Mouse (Mus musculus): ENCODE data around the gene Rpl3. TPM values are rescaled to one million over a fixed set of nuclear protein-coding genes. Genes with fewer than 3 reads are reported as not detected.
A peak's percentile ranks its signal among the peaks of the same experiment; 100 is the strongest.

Gene Rpl3
- total RNA-seq, 2 experiments from 2014 or later, result 558 to 583 TPM

- DNase-seq (ENCODE audit: low spot score in 2 of 2), result no peak
- no peak overlapping the region for H3K4me3 ChIP-seq
- H3K27ac ChIP-seq, result peak overlapping the region; percentile 16; the same call in 1 of the 2 replicates
- TF ChIP-seq CTCF (conservative IDR thresholded peaks at IDR 0.05), result no peak
Measured at GRCm38 (mm10) chr15:80095596-80095995, 3.9 kb upstream of the Rpl3 start.

DNA sequence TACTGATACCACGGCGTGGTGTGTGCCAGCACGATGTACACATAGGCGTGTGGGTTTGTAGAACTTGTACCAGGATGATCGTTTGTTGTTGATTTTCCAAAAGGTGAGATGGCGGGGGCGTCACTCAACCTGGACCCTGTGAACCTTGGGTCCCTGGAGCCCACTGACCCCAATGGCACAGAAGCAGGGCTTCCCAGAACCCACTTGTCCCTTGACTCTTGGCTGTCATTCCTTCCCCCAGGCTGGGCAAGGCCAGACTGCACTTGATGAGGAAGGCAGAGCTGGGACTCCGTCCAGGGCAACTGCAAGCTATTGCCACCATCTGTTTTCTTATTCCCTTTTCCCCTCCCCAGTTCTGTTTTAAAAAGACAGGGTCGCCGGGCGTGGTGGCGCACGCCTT, 2.5 kb upstream of the Rpl3 start:
- no peak for TF ChIP-seq CTCF (conservative IDR thresholded peaks at IDR 0.05)
- DNase-seq (ENCODE audit: low spot score in 2 of 2), result no peak
- peak overlapping the region; percentile 61 for H3K27ac ChIP-seq
- no peak overlapping the region for H3K4me3 ChIP-seq

DNA sequence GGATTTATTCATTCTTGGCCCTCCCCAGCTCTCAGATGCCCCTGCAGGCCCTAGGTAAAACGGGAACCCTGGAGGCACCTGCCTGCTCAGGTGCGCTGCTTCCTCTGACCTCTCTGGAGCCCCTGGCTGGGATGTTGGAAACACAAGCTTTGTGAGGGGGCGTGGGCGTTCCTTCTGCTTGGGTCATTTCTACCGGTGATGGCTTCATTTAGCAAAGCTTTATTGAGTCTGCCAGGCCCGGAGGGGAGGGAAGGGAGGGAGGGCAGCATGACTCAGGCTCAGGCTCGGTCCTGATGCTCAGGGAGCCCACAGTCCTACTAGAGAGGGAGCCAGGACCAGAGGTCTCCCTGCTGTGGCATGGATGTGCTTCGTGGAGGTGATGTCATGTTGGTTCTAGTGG, 931 bp upstream of the Rpl3 start:
- peak overlapping the region; percentile 94 for H3K4me3 ChIP-seq
- TF ChIP-seq CTCF (conservative IDR thresholded peaks at IDR 0.05), result no peak
- no peak for DNase-seq (ENCODE audit: low spot score in 2 of 2)
- peak overlapping the region; percentile 92 for H3K27ac ChIP-seq

- DNase-seq (ENCODE audit: low spot score in 2 of 2), result no peak
- no peak for TF ChIP-seq CTCF (conservative IDR thresholded peaks at IDR 0.05)
- H3K27ac ChIP-seq, result peak overlapping the region; percentile 92
- peak overlapping the region; percentile 94 for H3K4me3 ChIP-seq
Measured at GRCm38 (mm10) chr15:80092041-80092441, 373 bp upstream of the Rpl3 start.

GRCm38 (mm10) chr15:80090741-80091120, 937 bp downstream of the Rpl3 start:
- Histone ChIP-seq H3K27ac (peak overlapping the region; percentile 92), H3K4me3 (peak overlapping the region; percentile 94)
- DNase-seq (ENCODE audit: low spot score in 2 of 2), result no peak
- TF ChIP-seq CTCF (conservative IDR thresholded peaks at IDR 0.05), result no peak

- Histone ChIP-seq H3K4me3 (no peak overlapping the region), H3K27ac (peak overlapping the region; percentile 92)
- no peak for TF ChIP-seq CTCF (conservative IDR thresholded peaks at IDR 0.05)
- DNase-seq (ENCODE audit: low spot score in 2 of 2), result no peak
Measured at GRCm38 (mm10) chr15:80090155-80090554, 1.5 kb downstream of the Rpl3 start.

DNA sequence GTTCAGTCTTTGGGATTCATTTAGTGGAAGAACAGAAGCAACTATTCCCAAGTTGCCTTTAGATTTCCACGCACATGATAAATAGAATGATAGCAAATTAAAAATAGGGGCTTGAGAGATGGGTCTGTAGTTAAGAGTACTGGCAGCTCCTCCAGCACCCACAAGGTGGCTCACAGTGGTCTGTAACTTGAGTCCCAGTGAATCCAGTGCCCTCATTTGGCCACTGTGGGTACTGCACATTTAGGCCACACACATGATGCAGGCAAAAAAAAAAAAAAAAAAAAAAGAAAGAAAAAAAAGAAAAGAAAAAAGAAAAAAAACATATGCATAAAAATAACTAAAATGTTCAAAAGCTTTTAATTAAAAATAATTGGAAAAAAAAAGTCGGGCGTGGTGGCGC, 3.0 kb downstream of the Rpl3 start:
- H3K27ac ChIP-seq, result 0 out of 2 replicates have a peak overlapping the region, but pooled peaks have one; percentile 8
- no peak overlapping the region for H3K4me3 ChIP-seq
- peak; percentile 93 for TF ChIP-seq CTCF (conservative IDR thresholded peaks at IDR 0.05)

GRCm38 (mm10) chr15:80087406-80088012, 4.2 kb downstream of the Rpl3 start:
- no peak for DNase-seq (ENCODE audit: low spot score in 2 of 2)
- TF ChIP-seq CTCF (conservative IDR thresholded peaks at IDR 0.05), result no peak
- Histone ChIP-seq H3K27ac (no peak overlapping the region), H3K4me3 (no peak overlapping the region)

More for the DNA sequence above, 3.0 kb downstream of the Rpl3 start:
- peak; percentile 93 to 94 for DNase-seq (ENCODE audit: low spot score in 2 of 2)

GRCm38 (mm10) chr15:80083740-80084139, 7.9 kb downstream of the Rpl3 start:
- no peak for DNase-seq (ENCODE audit: low spot score in 2 of 2)
- Histone ChIP-seq H3K27ac (peak overlapping the region; percentile 97), H3K4me3 (peak overlapping the region; percentile 96)
- no peak for TF ChIP-seq CTCF (conservative IDR thresholded peaks at IDR 0.05)

GRCm38 (mm10) chr15:80083276-80083731, 8.4 kb downstream of the Rpl3 start:
- Histone ChIP-seq H3K4me3 (peak overlapping the region; percentile 96), H3K27ac (peak overlapping the region; percentile 97)
- DNase-seq (ENCODE audit: low spot score in 2 of 2), result peak; percentile 98
- TF ChIP-seq CTCF (conservative IDR thresholded peaks at IDR 0.05), result peak; percentile 25; the same call in 1 of the 2 replicates

GRCm38 (mm10) chr15:80082661-80083275, 8.9 kb downstream of the Rpl3 start:
- no peak for DNase-seq (ENCODE audit: low spot score in 2 of 2)
- Histone ChIP-seq H3K27ac (peak overlapping the region; percentile 97), H3K4me3 (peak overlapping the region; percentile 96)
- TF ChIP-seq CTCF (conservative IDR thresholded peaks at IDR 0.05), result no peak

DNA sequence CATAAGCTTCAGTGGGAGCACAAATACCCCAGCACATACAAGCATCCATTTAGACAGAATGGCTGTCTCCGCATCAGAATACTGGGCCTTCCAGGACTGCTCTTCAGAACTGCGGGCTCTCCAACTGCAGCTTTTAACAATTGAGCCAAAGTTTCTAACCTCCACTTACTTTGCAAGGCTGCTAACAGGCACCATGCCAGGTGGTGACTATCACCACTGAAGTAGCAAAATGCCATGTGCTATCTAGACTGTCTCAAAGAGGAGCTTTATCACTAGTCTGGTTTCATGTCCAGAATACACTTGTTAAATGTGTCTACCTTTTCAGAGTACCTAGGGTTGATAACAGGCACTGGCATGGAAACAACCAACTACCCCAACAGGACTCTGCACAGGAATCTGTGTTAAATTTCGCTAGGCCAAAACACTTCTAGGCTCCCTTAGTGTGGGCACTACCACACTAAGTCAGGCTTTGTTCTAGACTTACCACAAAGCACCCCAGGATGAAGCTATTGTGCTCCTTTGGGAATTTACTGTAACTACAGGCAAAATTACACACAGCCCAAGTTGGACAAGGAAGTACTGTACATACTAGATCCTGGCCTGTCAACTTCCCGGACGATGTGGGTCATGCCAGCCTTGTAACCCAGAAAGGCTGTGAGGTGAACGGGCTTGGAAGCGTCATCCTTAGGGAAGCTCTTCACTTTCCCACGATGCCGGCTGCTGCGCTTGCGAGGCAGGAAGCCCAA, 9.7 kb downstream of the Rpl3 start:
- no peak for TF ChIP-seq CTCF (conservative IDR thresholded peaks at IDR 0.05)
- peak overlapping the region; percentile 97 for H3K27ac ChIP-seq
- H3K4me3 ChIP-seq, result peak overlapping the region; percentile 96
- DNase-seq (ENCODE audit: low spot score in 2 of 2), result no peak

All from layer of hippocampus, adult 2 months (tissue).